Comparison of ENCODE assay signal across 7 mouse cellular contexts in the genomic region with DNA sequence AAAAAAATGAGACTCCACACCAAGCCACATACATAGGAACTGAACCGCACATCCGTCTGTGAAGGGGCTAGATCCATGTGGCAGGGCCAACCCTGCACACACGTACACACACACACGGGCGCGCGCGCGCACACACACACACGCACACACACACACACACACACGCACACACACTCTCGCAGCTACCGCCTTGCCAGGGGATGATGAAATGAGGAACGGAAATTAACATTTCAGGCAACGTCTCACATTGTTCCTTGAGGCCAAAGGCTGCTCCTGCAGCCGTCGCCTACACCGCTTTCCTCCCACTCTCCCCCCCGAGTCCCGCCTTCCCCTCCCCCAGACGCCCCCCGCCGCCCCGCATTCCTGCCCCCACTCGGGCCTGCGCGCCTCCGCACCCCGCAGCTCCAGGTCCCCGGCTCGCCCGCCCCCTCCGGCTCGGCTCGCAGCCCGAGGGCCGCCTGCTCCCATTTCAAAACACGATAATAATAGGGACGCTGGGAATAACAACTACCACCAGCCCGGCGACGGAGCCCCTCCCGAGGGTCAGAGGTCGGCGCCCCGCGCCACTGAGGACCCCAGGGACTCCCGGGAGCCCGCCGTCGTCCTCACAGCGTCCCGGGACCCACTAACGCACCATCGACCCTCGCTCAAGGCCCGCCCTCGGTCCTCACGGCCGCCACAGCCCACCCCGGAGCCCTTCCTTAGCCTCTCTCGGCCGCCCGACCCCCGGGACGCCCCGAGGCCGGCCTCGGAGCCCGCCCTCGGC. TPM values are rescaled to one million over a fixed set of nuclear protein-coding genes. Genes with fewer than 3 reads are reported as not detected.
DNase-seq lines count a peak whose midpoint lies in the region; ATAC-seq lines count a peak whose summit lies in the region.

No protein-coding gene starts in this region.

- H3K4me1 ChIP-seq in limb, embryonic 13.5 days = peaks cover 37% of the 10 kb centered on the region
- H3K4me1 ChIP-seq in midbrain, embryonic 15.5 days = peaks cover 44% of the 10 kb centered on the region

- no peaks in the 10 kb centered on the region for H3K27me3 ChIP-seq in limb, embryonic 13.5 days
- H3K27me3 ChIP-seq in midbrain, embryonic 15.5 days (replicated peaks) = no peaks in the 10 kb centered on the region

- H3K9ac ChIP-seq in limb, embryonic 13.5 days = peak overlapping the region; percentile 100
- H3K9ac ChIP-seq in midbrain, embryonic 15.5 days = peak overlapping the region; percentile 98

- H3K27ac ChIP-seq in limb, embryonic 13.5 days = peak overlapping the region; percentile 98
- peak overlapping the region; percentile 95 for H3K27ac ChIP-seq in midbrain, embryonic 15.5 days

- H3K4me2 ChIP-seq in limb, embryonic 13.5 days (replicated peaks) = peak overlapping the region; percentile 80
- peak overlapping the region; percentile 70 for H3K4me2 ChIP-seq in midbrain, embryonic 15.5 days

- WGBS in limb, embryonic 13.5 days = under 1% methylated on average over 52 of the region's 71 CpGs
- WGBS in midbrain, embryonic 15.5 days = 0% methylated on average over 58 of the region's 71 CpGs

- H3K36me3 ChIP-seq in limb, embryonic 13.5 days = peaks cover 4% of the 10 kb centered on the region; the same call in 1 of the 2 replicates
- no peaks in the 10 kb centered on the region; the same call in 1 of the 2 replicates for H3K36me3 ChIP-seq in midbrain, embryonic 15.5 days (replicated peaks)

- H3K9me3 ChIP-seq in limb, embryonic 13.5 days = no peaks in the 10 kb centered on the region
- H3K9me3 ChIP-seq in midbrain, embryonic 15.5 days = no peaks in the 10 kb centered on the region

- DNase-seq in adrenal gland, adult 8-10 months = peak; percentile 59
- peak; percentile 40 for DNase-seq in embryo, embryonic 11.5 days (ENCODE audit: low read depth, low spot score)
- peak; percentile 98 for DNase-seq in heart, adult 11 months
- peak; percentile 54 for DNase-seq in kidney, adult 11 months
- peak; percentile 78 to 80 for DNase-seq in spleen, postnatal 10 days (ENCODE audit: low spot score in 2 of 2)

- peak overlapping the region; percentile 99 for H3K4me3 ChIP-seq in limb, embryonic 13.5 days
- H3K4me3 ChIP-seq in midbrain, embryonic 15.5 days = peak overlapping the region; percentile 93

- no peak for ATAC-seq in limb, embryonic 13.5 days (ENCODE audit: low FRiP score, low read depth)
- peak; percentile 3; the same call in 1 of the 2 replicates for ATAC-seq in midbrain, embryonic 15.5 days (replicated peaks)

RNA-seq across cellular contexts. Expression of a gene that starts 0.9 kb away (rescaled TPM):
- 100 to 1,000 TPM in 2 of 4 experiments, 10 to 100 TPM in 2; 85.8 to 116 (median 97.7) TPM for total RNA-seq in adrenal gland, adult 8-10 months (2022)
- polyA plus RNA-seq in limb, embryonic 13.5 days (2015; fragmentation: Nextera tagmentation; extraction: Ambion mirVana) = 40.9 and 48.7 TPM in 2 replicates
- polyA plus RNA-seq in midbrain, embryonic 15.5 days (2015; fragmentation: Nextera tagmentation; extraction: Ambion mirVana) = 69.4 and 71.7 TPM in 2 replicates

RNA-seq across cellular contexts. Expression of a gene that starts 21.6 kb away (rescaled TPM):
- total RNA-seq in adrenal gland, adult 8-10 months (2022) = 100 to 1,000 TPM in 1 of 4 experiments, 10 to 100 TPM in 3; 85.0 to 103 (median 86.7) TPM
- polyA plus RNA-seq in limb, embryonic 13.5 days (2015; fragmentation: Nextera tagmentation; extraction: Ambion mirVana) = 40.8 and 41.5 TPM in 2 replicates
- polyA plus RNA-seq in midbrain, embryonic 15.5 days (2015; fragmentation: Nextera tagmentation; extraction: Ambion mirVana) = 48.7 and 49.0 TPM in 2 replicates

Comparison
In these comparisons a context has a peak if more than half of its experiments do, and no peak if none do; other contexts are left out.
1. DNase-seq: peak in every context shown above with its lines; median percentile 98 in heart, adult 11 months; 79 in spleen, postnatal 10 days; 59 in adrenal gland, adult 8-10 months; 54 in kidney, adult 11 months; 40 in embryo, embryonic 11.5 days.